Mouse (Mus musculus) spleen, adult 2 months (tissue): ENCODE results near the gene Bag1.

Source experiments
- CTCF ChIP-seq: fragments of 200-500 bp; IDR thresholded peaks from 2 replicates; pipeline ENCODE4 v1.5.1; 2011; ENCODE audit warnings: mild to moderate bottlenecking, inconsistent platforms; ENCODE audit not compliant: insufficient read depth, insufficient read length, insufficient replicate concordance; ENCODE audit errors: extremely low read depth
- POLR2A ChIP-seq: fragments of 200-500 bp; IDR thresholded peaks from 2 replicates; pipeline ENCODE4 v1.6.1; 2011; ENCODE audit warnings: low read depth, low read length, inconsistent platforms

DNA sequence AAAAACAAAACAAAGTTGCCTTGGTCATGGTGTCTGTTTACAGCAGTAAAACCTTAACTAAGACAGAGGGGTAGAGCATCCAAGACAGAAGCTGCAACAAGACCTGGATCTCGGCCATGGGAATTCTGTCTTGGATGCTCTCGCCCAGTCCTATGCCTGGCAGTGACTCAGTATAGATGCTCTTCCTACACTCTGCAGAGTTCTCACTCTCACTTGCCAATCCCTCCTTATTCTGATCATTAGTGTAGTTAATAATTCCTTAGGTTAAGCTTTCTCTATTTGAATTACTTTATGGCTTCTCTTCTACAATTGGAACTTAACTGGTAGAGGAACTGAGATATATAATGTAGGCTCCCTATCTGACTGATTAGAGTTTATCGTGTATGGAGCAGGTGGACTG is 53.0 kb downstream of the Bag1 start:
- no peak for TF ChIP-seq POLR2A
- no peak for TF ChIP-seq CTCF
